Mouse (Mus musculus) CD4-positive helper T cell, adult 2 months (primary cell): ENCODE measurements around the gene Olfr1496.
"Not testable (repeated sequence)": the region's sequence is repeated elsewhere in the genome, so short reads cannot be mapped to it uniquely, and the experiment has no call there.

Experiments used
- DNase-seq: peaks from one replicate; pipeline ENCODE4 v3.0.0-alpha.2; 2012; ENCODE audit warnings: low read depth, missing footprints, low spot score

The Olfr1496 gene

GRCm38 (mm10) chr19:13777578-13777977 lies at the start of gene Olfr1496:
Olfr1496 (plus strand) TSS chr19:13777878.
- no peak for DNase-seq

GRCm38 (mm10) chr19:13739428-13739827 lies 38.2 kb upstream of the Olfr1496 start, which contains the start of gene Olfr1494:
Olfr1494 (plus strand) TSS chr19:13739728.
- no peak for DNase-seq

- DNase-seq: no peak
Observed at GRCm38 (mm10) chr19:13749366-13749765, 28.3 kb upstream of the Olfr1496 start.

GRCm38 (mm10) chr19:13764306-13764705 lies 13.4 kb upstream of the Olfr1496 start, which contains the start of gene Olfr1495:
Olfr1495 (plus strand) TSS chr19:13764606.
- DNase-seq: no peak

GRCm38 (mm10) chr19:13768565-13769276 lies 9.0 kb upstream of the Olfr1496 start:
- no peak for DNase-seq

GRCm38 (mm10) chr19:13798102-13798501 lies 20.4 kb downstream of the Olfr1496 start, which contains the start of gene Olfr1497:
Olfr1497 (minus strand) TSS chr19:13798202.
- DNase-seq: no peak

- not testable (repeated sequence) for DNase-seq
Observed at GRCm38 (mm10) chr19:13805486-13805885, 27.8 kb downstream of the Olfr1496 start.

- no peak for DNase-seq
Observed at GRCm38 (mm10) chr19:13812823-13813222, 35.1 kb downstream of the Olfr1496 start.

- DNase-seq: no peak
Observed at GRCm38 (mm10) chr19:13818827-13819226, 41.1 kb downstream of the Olfr1496 start.

- DNase-seq: no peak
Observed at GRCm38 (mm10) chr19:13819347-13819746, 41.7 kb downstream of the Olfr1496 start, which contains the start of gene Olfr1499. Olfr1499 (minus strand) TSS chr19:13819447.

GRCm38 (mm10) chr19:13820847-13821246 lies 43.2 kb downstream of the Olfr1496 start:
- DNase-seq: no peak

- DNase-seq: no peak
Observed at GRCm38 (mm10) chr19:13828447-13828846, 50.8 kb downstream of the Olfr1496 start.

- no peak for DNase-seq
Observed at GRCm38 (mm10) chr19:13830388-13830787, 52.7 kb downstream of the Olfr1496 start, which contains the start of gene Olfr1500. Olfr1500 (minus strand) TSS chr19:13830488.
